Mouse (Mus musculus): Measurements from ENCODE around the gene Dio3.

- no peak for TF ChIP-seq POLR2A (IDR thresholded peaks at IDR 0.05; ENCODE audit: low read depth, low read length)
- TF ChIP-seq CTCF (IDR thresholded peaks at IDR 0.05; ENCODE audit: extremely low read depth, insufficient read depth, insufficient read length, insufficient replicate concordance): no peak
These were observed 48.6 kb upstream of the Dio3 start for GRCm38 (mm10) chr12:110230296-110230695.

Measured in spleen, adult 2 months (tissue).